Mouse (Mus musculus) layer of hippocampus, adult 2 months (tissue): ENCODE results near the gene Wfdc9. TPM values are rescaled to one million over a fixed set of nuclear protein-coding genes. Genes with fewer than 3 reads are reported as not detected.
A peak's percentile ranks its signal among the peaks of the same experiment; 100 is the strongest.

Experiments
- DNase-seq, 2 experiments: peaks; one replicate each; pipeline ENCODE4 v3.0.0; 2022; ENCODE audit warnings: low spot score in 2 of 2
- H3K27ac ChIP-seq: fragments of 200-600 bp; 2 replicates; pipeline ENCODE4 v1.8.1; 2022
- H3K4me3 ChIP-seq: fragments of 200-600 bp; 2 replicates; pipeline ENCODE4 v1.8.1; 2022; ENCODE audit warnings: mild to moderate bottlenecking
- CTCF ChIP-seq: fragments of 200-600 bp; conservative IDR thresholded peaks from 2 replicates; pipeline ENCODE4 v1.8.1; 2022; ENCODE audit warnings: antibody characterized with exemption, mild to moderate bottlenecking, moderate library complexity
- long read RNA-seq, 2 experiments: library from polyadenylated mRNA; stranded (forward); transcript quantifications; one replicate each; pipeline ENCODE4 v2.0.0; 2021; ENCODE audit warnings: borderline mapping rate in 2 of 2
- total RNA-seq, 2 experiments: library from RNA; stranded (reverse); gene quantifications; 2 replicates each; pipeline ENCODE4 v1.2.3; 2021

The Wfdc9 gene
- not detected for total RNA-seq
- long read RNA-seq, experiment 1, result 0 reads
- long read RNA-seq, experiment 2, result 0 reads

DNA sequence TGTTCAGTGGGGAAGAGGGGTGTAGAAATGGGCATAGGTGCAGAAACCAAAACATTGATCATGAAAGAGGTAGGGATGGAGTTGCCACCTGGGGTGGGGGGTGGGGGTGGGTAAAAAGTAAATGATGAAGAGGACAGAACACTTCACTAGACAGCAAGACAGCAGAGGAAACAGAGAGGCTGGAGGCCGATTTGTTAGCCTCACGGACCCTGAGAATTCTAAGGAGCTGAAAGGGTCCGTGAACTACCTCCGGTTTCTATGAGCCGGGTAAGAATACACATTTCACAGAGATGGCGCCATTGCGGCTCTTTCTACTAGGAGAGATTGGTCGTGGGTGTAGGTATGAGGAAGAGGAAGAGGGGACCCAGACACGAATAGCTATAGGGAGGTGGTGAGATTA lies at the start of gene Wfdc9:
Wfdc9 (minus strand) TSS at position 101 of the 400 bp plus-strand sequence.
- Histone ChIP-seq H3K27ac (no peak within 1 kb of the TSS), H3K4me3 (no peak within 1 kb of the TSS)
- no peak for DNase-seq
- no peak for TF ChIP-seq CTCF

DNA sequence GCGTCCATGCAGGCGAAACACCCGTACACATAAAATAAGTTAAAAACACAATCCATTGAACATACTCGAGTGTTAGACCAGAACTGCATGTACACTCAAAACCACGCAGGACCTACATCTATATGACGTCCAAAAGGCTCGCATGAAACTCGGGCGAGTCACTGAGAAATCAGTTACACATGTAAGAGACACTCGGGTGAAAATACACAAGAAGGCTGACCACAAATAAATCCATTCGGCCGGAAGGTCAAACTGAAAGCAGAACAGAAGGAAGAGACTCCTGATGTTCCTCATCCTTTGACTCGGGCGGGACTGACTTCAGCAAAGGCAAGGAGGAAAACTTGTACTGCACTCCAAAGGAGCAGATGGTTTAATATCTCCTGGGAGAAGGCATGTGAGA lies 49.6 kb upstream of the Wfdc9 start:
- Histone ChIP-seq H3K27ac (no peak overlapping the region), H3K4me3 (no peak overlapping the region)
- no peak for TF ChIP-seq CTCF
- DNase-seq, result no peak

DNA sequence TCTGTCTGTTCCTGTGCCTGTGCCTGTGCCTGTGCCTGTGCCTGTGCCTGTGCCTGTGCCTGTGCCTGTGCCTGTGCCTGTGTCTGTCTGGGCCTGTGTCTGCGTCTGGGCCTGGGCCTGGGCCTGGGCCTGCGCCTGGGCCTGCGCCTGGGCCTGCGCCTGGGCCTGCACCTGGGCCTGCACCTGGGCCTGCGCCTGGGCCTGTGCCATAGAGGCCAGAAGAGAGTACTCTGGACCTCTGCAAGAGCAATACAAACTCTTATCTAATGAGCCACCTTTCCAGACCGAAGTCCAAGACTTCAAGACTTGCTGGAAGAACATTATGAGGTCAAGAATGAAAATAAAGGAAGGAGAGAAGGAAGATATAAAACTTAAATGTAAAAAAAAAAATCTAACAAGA lies 48.9 kb upstream of the Wfdc9 start:
- no peak for TF ChIP-seq CTCF
- DNase-seq, result no peak
- Histone ChIP-seq H3K27ac (no peak overlapping the region), H3K4me3 (no peak overlapping the region)

DNA sequence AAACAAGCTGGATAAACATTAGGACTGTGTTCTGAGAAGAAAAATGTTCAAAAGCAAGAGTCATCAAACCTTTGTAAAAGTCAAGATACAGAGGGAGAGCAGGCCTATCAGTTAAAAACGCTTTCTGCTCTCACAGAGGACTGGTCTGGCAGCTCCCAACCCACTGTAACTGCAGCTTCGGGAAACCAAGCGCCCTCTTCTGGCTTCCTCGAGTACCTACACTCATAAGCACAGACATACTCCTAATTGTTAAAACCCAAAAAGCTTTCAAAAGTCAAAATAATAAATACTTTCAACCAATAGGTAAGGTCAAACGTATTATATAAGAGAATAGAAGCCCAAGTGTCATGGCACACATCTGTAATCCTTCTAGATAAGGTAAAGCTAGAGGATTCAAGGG lies 47.9 kb upstream of the Wfdc9 start:
- TF ChIP-seq CTCF, result no peak; the same call in 1 of the 2 replicates
- Histone ChIP-seq H3K27ac (no peak overlapping the region), H3K4me3 (no peak overlapping the region)
- no peak for DNase-seq

DNA sequence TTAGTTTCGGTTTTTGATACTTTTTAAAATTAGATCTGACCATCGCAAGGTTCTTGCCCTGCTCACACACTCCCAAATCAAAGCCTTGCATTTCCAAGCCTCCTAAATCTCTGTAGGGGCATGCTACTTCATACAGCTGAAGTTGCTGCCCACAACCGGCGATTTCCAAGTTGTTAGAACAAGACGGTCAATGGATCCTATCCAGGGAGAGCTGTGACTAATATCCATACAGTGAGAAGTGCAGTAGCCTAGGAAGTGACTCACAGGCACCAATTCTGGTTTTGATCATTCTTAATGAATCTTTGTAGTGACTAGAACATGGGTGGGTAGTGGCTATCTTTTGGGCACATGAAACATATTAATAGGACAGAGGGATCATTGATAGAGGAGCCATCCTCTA lies 45.4 kb upstream of the Wfdc9 start:
- no peak overlapping the region for H3K27ac ChIP-seq
- H3K4me3 ChIP-seq, result no peak overlapping the region
- TF ChIP-seq CTCF, result no peak
- no peak for DNase-seq

DNA sequence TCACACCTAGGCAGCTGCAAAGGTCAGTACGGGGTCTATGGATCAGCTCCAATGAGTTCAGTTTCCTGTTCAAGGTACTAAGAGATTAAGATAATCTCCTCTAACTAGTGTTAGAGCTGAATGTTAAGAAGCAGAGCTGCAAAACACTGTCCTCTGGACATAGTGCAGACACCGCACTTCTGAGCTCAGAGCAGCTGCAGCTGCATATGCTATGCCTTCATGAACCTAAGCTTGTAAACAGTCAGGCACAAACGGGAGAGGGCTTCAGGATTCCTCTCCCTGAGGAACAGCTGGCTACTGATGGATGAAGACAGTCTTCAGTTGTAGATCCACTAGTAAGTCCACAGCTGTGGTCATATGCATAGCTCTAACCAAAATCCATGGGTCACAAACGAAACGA lies 44.6 kb upstream of the Wfdc9 start:
- TF ChIP-seq CTCF, result no peak
- no peak overlapping the region for H3K27ac ChIP-seq
- no peak for DNase-seq
- no peak overlapping the region for H3K4me3 ChIP-seq

DNA sequence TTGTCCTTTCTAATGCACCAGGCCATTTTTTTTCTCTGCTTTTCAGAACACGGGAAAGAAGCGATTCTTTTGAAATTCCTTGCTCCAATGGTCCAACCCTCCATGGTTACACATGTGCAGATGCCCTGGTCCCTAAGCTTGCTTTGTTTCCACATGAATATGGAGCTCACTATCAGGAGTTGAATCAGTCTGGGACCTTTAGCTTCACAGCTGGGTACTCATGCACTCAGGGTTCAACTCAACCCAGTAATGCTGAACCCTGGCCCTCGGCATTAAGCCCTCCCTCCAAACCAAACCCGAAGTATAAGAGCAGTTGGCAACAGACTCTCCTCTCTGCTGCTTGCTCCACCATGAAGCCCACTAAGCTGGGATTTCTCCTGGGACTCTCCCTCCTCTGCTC lies 41.8 kb upstream of the Wfdc9 start, which contains the start of gene Spint4:
Spint4 (plus strand) TSS at position 301 of the 400 bp plus-strand sequence.
- TF ChIP-seq CTCF, result no peak
- Histone ChIP-seq H3K27ac (no peak within 1 kb of the TSS), H3K4me3 (no peak within 1 kb of the TSS)
- no peak for DNase-seq

DNA sequence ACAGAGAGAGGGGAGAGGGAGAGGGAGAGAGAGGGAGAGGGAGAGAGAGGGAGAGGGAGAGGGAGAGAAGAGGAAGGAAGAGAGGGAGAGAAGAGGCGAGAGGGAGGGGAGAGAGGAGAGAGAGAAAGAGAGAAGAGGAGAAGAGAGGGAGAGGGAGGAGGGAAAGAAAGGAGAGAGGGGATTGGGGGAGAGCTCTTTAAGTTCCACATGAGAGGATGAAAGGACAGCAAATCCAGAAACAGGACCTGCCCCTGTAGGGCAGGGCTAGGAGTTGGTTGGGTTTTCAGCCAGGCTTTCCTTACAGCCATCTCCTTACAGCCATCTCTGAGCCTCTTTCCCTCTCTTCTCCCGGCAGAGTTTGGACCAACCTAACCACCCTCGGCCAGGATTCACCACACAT lies 28.4 kb upstream of the Wfdc9 start, which contains the start of gene Wfdc13:
Wfdc13 (plus strand) TSS at position 301 of the 400 bp plus-strand sequence.
- no peak within 1 kb of the TSS for H3K27ac ChIP-seq
- no peak for DNase-seq
- TF ChIP-seq CTCF, result no peak

DNA sequence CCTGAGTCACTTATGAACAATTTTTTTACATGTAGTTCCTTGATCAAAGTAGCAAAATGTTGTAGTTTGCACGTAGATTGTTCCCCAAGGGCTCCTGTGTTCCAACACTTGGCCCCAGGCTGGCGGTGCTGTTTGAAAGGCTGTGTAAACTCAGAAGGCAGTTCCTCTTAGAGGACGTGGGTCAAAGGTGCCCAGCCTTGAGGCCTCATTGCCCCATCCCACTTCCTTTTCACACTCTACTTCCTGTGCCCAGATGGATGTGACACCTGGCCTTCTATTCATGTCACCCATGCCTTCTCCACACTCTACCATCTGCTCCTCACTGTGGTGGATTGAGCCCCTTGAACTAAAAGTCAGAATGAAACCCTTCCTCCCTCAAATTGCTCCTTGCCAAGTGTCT lies 23.5 kb upstream of the Wfdc9 start:
- Histone ChIP-seq H3K27ac (no peak overlapping the region), H3K4me3 (no peak overlapping the region)
- no peak for TF ChIP-seq CTCF
- DNase-seq, result no peak

More for the DNA sequence above, 28.4 kb upstream of the Wfdc9 start, which contains the start of gene Wfdc13:
- no peak within 1 kb of the TSS for H3K4me3 ChIP-seq

DNA sequence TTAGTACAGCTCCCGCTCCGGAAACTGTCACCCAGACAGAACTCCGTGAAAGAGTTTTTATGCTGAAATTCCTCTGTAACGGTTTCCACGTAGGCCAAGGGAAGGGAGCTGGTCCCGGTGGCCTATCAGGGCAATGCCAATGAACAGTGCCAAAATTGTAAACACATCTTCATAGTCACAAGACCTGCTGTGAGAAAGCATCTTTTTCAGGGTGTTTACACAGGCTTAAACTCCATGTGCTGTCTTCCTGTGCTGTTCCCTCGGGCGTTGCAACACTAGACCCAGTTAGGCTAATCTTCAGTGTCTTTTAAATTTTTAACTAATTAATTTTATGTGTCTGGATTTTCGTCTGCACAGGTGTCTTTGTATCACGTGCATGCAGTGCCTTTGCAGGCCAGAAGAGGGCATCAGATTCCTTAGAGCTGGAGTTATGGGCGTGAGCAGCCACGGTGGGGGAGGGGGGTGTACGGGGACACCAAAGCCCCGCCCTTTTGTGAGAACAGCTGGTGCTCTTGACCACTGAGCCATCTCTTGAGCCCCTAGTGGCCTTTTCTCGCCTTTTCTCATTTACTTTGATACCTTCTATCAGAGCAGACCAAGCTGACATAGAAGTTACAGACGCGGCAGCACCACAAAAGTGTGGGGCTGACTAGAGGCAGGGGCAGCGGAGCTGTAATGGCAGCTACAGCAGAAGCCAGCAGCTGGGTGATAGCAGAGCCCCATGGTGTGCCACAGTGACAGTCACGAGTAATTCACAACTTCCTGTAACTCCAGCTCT lies 22.7 kb upstream of the Wfdc9 start:
- Histone ChIP-seq H3K4me3 (peak overlapping the region; percentile 46), H3K27ac (no peak overlapping the region)
- TF ChIP-seq CTCF, result peak; percentile 81
- peak; percentile 51 to 54 for DNase-seq

DNA sequence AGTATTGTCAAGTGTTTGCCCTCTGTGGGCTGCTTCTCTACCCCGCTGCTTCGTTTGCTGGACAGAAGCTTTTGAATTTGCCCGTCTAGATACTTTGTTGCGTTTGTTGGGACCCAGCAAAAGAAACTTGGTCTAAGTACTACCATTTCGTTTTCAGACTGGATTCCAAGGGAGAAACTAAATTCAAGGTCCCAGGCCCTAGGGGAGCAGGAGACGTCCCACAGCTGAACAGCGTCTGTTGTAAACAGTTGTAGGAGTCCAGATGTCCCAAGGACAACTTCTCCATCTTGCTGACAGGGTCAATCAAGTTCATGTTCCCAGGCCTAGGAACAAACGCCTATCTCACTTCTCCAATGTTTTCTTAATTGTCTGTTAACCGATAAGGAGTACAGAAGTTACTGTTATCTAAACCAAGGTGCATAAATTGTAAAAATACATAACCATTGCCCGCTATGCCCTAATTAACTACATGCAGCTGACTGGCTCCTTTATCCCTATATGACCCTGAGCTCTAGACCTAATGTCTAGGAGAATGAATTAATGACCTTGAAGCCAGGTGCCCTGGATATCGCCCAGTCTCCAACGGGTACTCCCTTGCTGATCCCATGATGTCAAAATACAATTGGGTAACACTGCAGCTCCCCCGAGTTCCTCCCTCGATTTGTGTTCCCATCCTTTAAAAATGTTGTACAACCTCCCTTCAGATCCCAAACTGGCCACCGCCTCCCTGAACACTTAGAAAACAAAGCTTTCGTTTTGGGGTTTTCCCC lies 20.7 kb upstream of the Wfdc9 start:
- DNase-seq, result no peak
- no peak for TF ChIP-seq CTCF
- no peak overlapping the region for H3K27ac ChIP-seq
- H3K4me3 ChIP-seq, result no peak overlapping the region

DNA sequence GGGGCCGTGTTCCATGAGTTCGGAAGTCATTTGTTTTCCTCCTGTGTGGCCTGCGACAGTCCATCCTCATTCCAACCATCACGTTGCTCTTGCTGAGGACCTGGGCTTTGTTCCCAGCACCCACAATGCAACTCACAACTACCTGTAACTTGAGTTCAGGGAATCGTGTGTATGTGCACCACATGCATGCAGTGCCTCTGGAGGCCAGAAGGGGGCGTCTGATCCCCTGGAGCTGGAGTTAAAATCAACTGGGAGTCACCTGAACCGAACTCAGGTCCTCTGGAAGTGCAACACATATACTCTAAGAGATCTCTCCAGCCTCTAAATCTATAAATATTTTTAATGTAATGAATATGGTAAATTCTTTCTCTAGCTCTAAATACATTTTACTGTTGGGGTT lies 19.7 kb upstream of the Wfdc9 start:
- peak; percentile 37 for TF ChIP-seq CTCF
- no peak for DNase-seq
- H3K4me3 ChIP-seq, result no peak overlapping the region
- H3K27ac ChIP-seq, result no peak overlapping the region

DNA sequence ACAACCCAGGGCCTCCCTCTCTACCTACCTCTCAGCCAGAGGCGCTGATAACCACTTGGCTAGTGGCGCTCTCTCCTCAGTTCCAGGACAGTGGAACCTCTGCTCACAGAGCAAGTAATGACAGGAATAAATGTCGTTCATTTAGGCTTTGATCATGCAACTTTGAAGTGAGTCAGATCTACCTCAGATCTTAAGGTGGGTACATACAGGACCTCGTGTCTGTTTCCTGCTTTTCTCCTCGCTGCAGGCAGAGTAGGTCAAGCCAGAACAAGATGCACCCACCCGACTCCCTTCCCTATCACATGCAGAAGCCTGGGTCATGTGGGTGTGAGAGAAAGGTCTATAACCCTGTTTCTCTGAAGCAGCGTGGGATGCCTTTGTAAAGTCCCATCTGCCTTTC lies 17.6 kb upstream of the Wfdc9 start, which contains the start of gene Wfdc11:
Wfdc11 (minus strand) TSS at position 101 of the 400 bp plus-strand sequence.
- no peak for DNase-seq
- Histone ChIP-seq H3K4me3 (no peak within 1 kb of the TSS), H3K27ac (no peak within 1 kb of the TSS)
- TF ChIP-seq CTCF, result no peak
